Mouse (Mus musculus) lung, postnatal 4 days (tissue): ENCODE data around the gene Srsf5.
"Not testable (repeated sequence)": the region's sequence is repeated elsewhere in the genome, so short reads cannot be mapped to it uniquely, and the experiment has no call there.

ENCODE experiments used
- DNase-seq, 2 experiments: peaks; one replicate each; pipeline ENCODE4 v3.0.0; 2021

Gene Srsf5

GRCm38 (mm10) chr12:80945334-80945995, at the start of gene Srsf5:
TSS of gene Srsf5 (plus strand) at chr12:80945504.
- DNase-seq, result peak; percentile 99

GRCm38 (mm10) chr12:80909631-80910030, 35.7 kb upstream of the Srsf5 start:
- no peak for DNase-seq

- peak; percentile 27 to 58 for DNase-seq
These were observed 27.5 kb upstream of the Srsf5 start for GRCm38 (mm10) chr12:80917764-80918163.

- DNase-seq, result no peak
These were observed 24.0 kb upstream of the Srsf5 start for GRCm38 (mm10) chr12:80921301-80921700.

DNA sequence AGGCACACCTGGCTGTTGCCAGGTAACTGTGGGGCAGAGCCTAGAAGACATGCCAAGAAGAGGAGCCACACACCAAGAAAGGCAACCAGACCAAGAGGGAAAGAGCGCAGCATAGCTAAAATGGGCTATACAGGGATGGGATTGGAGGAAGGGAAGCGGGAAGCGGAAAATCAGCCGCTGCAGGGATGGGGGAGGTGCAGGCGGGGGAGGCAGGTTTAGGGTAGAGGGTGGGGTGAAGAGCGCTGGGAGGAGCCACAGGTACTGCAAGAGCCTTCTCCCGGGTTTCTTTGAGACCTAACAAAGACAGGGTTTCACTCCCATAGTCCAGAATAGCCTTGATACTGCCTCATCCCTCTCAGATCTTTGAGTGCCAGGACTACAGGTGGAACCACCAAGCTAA, 22.4 kb upstream of the Srsf5 start:
- peak; percentile 34 to 48 for DNase-seq

DNA sequence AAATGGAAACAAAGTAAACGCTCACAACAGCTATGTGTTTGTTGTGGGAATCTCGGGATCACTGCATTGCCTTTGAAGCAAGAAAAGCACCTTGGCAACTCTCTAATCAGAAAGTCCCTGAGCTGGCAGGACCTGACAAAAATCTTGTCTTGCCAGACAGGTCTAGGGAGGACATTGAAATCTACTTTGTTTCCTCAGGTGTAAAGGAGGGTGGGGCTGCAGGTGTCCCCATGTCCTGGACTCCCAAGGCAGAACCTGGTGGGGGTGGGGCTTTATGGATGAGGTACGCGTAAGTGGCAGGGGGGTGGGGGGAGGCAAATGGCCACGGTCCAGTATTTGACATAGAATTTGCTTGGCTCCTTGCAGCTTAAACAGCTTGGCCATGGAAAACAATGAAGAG, 21.7 kb upstream of the Srsf5 start:
- no peak for DNase-seq

DNA sequence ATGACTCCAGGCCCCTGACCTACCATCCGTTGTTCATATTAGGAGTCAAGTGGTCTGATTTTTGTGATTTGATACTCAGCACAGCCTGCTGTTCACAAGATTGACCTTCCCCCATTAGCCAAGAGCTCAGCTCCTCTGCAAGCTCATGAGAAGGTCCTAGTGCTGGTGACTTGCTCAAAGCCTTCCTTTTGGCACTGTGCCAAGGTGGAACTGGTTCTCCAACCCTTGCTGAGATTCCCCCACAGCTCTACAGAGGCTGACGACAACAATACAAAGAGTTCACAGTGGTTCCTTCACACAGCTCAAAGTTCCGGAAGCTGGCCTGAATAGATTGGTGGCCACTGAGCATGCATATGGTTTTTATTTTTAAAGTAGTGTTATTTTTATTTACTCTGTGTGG, 21.1 kb upstream of the Srsf5 start:
- DNase-seq, result peak; percentile 71

DNA sequence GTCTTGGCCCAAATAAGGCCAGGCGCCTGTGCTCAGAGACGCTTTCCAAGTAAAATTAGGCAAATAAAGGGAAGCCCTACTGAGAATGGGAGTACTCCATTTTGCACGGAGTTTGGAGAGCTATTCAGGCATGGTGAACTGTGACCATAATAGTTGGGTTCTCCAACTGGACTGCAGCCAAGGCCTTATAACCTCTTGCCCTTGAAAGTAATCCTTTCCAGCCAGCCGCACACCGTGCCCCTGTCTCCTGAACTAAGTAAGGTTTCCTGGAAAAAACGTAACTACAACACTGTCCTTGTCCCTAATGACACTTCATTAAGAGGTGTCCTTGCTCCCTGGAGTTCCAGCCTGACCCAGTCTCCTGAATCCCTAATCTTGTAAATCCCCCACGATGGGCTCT, 19.4 kb upstream of the Srsf5 start:
- DNase-seq, result no peak

DNA sequence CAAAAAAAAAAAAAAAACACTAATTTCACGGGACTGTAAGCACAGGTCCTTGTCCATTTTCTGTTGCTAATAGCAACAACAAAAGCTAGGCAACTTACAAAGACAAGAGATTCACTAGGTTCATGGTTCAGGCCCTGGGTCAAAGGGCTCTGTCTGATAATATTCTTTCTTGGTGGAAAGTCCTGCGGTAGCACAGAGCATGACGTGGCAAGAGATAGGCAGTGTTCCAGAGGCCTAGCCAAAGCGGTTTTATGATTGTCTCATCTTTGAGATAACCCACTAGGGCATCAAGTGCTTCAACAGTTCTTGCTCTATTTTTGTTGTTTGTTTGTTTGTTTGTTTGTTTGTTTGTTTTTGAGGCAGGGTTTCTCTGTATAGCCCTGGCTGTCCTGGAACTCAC, 18.8 kb upstream of the Srsf5 start:
- DNase-seq, result no peak

DNA sequence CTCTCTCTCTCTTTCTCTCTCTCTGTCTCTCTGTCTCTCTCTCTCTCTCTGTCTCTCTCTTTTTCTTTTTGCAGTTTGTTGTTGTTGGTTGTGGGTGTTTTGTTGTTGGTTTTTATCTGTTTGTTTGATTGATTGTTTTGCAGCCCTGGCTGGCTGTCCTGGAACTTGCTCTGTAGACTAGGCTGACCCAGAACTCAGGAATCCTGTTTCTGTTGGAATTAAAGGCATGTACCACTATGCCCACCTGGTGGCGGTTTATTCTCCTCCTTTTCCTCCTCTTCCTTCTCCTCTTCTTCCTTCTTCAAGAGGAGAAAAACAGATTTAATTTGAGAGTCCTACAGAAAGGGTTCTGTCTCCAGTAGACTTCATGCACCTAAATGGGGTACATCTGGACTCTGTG, 17.8 kb upstream of the Srsf5 start:
- no peak for DNase-seq

DNA sequence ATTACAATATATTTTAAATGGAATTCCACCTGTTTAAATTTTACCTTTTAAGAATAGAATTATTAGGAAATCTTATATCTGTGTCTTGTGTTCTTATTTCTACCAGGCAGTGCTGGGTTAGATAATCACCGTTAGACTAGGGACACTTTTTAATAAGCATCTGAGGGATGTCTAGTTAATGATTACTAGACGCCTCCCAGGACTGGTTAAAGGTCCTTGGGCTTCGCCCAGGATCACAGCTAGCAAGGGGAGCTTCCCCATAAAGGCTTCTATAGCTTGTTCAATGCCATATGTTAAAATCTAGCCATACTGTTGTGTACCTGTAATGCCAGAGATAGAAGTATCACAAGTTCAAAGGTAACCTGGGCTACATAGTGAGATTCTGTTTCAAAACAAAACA, 16.4 kb upstream of the Srsf5 start:
- DNase-seq, result no peak

DNA sequence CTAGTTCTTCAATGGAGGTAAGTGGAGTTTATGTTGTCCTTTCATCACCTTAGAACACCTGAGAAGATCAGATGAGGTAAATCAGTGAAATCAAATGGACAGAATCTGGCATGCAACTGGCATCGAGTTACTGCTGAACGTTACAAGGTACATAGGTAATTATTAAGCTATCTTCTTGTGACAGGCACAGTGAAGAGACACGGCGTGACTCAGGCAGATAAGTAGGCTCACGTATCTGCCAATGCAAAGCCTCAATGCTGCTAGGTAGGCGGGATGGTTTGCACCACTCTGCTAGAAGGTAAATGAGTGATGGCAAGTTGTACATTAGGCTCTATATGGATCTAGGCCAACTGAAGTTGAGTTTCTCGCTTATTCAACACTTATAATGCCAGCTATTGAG, 15.2 kb upstream of the Srsf5 start:
- peak in 1 of 2 experiments; percentile 26 for DNase-seq

- DNase-seq, result no peak
These were observed 13.7 kb upstream of the Srsf5 start for GRCm38 (mm10) chr12:80931402-80932140.

DNA sequence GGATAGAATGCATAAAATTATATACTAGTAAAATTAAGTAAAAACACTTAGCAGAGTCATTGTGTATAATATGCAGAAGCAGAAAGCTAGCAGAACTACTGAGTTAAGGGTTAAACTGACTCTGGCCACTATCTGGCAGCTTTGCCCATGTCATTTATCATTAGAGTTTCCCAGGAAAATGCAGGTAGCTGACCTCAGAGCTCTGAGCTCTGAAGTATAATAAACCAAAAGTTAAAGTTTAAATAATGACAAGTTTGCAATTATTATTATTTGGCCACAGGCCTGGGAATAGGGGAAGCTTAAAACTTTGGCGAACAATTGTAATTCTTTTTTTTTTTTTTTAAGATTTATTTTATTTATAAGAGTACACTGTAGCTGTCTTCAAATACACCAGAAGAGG, 12.4 kb upstream of the Srsf5 start:
- no peak for DNase-seq

GRCm38 (mm10) chr12:80936751-80937150, 8.6 kb upstream of the Srsf5 start:
- DNase-seq, result peak; percentile 24 to 64

DNA sequence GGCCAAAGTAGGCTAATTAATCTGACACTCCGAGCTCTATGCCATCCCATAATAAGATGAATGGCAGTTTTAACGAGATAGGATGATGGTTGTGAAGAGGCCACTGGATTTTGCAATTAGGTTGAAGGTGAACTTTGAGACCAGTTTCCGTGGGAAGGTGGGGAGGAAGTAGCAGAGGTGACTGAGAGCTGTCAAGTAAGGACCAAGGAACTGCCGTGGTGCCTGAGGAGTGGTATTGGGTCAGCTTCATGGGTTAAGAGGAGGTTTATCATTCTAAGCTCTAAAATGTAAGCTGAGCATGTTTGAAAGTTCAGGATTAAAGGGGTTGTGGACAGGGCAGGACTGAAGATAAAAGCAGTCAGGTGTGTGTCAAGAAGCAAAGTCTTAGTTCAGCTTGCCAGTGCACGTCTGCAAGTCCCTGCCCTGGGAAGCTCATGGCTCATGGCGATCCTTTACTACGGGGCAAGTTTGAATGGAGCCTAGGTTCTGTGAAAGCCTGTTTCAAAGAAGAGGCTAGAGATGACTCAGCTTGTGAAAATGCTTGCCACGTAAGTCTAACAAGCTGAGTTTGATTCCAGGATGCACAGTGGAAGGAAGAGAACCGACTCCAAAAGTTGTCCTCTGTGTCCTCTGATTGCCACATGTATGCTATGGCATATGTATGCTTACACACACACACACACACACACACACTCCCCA, 7.8 kb upstream of the Srsf5 start:
- DNase-seq, result no peak

- peak; percentile 81 to 82 for DNase-seq
These were observed 6.7 kb upstream of the Srsf5 start for GRCm38 (mm10) chr12:80938642-80939041.

DNA sequence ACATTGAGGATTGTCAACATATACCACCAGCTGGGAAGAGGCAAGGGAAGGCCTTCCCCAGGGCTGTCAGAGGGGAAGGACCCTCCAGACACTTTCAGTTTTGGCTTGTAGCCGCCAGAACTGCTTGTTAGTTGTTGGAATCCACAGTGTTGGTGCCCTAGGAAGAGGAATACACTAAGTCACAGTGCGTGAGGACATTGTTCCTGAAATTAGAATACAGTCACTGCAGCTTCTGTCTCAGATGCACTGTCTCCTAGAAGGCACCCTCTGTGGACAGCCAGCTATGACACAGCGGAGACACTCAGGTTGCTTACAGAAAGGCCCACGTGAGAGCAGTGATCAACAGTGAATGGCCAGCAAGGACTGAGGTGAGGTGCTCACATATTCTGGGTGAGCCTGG, 6.1 kb upstream of the Srsf5 start:
- no peak for DNase-seq

- DNase-seq, result no peak
These were observed 3.4 kb upstream of the Srsf5 start for GRCm38 (mm10) chr12:80941886-80942285.

GRCm38 (mm10) chr12:80943395-80943794, 1.9 kb upstream of the Srsf5 start:
- DNase-seq, result no peak

GRCm38 (mm10) chr12:80944204-80944603, 1.1 kb upstream of the Srsf5 start:
- no peak for DNase-seq

DNA sequence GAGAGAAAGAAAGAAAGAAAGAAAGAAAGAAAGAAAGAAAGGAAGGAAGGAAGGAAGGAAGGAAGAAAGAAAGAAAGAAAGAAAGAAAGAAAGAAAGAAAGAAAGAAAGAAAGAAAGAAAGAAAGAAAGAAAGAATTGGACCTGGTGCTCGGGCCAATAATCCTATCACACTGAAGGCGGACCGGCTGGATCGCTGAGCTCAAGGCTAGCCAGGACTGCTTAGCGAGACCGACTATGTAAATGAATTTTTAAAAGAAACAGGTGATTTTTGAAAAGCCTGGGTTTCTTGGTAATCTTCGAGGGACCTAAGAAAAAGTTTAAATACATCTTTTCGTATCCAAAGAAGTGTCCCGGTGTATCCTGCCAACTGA, 356 bp upstream of the Srsf5 start:
- DNase-seq, result not testable (repeated sequence)

DNA sequence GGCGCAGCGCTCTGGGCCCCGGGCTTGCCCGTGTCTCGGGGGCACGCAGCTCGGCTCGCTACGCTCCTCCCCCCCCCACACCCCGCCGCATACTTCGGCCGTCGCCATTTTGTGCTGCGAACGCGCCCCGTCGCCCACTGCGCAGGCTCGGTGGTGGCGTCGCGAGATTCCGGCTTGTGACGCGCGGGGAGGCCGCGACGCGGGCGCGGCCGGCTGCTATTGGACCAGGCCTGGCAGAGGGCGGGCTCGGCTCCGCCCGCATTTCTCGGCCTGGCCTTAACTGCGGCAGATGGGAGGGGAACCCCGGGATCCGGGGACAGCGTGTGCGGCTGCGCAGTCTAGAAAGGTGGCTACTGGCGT, 672 bp downstream of the Srsf5 start:
- DNase-seq, result peak; percentile 97 to 98

GRCm38 (mm10) chr12:80948202-80948601, 2.9 kb downstream of the Srsf5 start:
- DNase-seq, result no peak
